Mouse (Mus musculus): ENCODE data around the gene Lsamp.

DNA sequence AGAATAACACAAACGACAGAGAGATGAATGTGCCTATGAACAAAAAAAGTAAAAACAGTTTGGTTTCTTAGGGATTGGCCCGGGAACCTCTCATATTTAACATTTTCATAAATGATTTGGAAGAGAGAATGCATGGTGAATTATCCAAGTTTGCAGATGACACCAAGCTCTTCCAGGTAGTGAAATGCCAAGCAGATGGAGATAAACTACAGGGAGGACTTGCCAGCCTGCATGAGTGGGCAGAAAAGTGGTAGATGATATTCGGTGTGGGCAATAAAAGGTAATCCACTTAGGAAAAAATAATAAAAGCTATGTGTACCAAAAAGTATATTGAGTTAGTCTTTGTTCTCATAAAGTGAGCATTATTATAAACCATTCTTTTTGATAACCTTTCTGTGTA lies 38.5 kb downstream of the Lsamp start:
- TF ChIP-seq CTCF (IDR thresholded peaks at IDR 0.05; ENCODE audit: low read depth) (no peak), EP300 (IDR thresholded peaks at IDR 0.05; ENCODE audit: low read depth) (no peak)
